Mouse (Mus musculus) CD8-positive naive resting alpha-beta T cell, adult 2 months (primary cell): ENCODE measurements around the gene Olfr822.
"Not testable (repeated sequence)": the region's sequence is repeated elsewhere in the genome, so short reads cannot be mapped to it uniquely, and the experiment has no call there.

Experiments
- DNase-seq, 2 experiments: peaks; one replicate each; pipeline ENCODE4 v3.0.0; 2022; ENCODE audit warnings: low read depth in 2 of 2, low spot score in 2 of 2

Olfr822 gene

GRCm38 (mm10) chr10:130070910-130071309 is at the start of gene Olfr822:
TSS of gene Olfr822 (plus strand) at chr10:130071210.
- no peak for DNase-seq

GRCm38 (mm10) chr10:130030048-130030447 is 41.0 kb upstream of the Olfr822 start, which contains the start of gene Olfr821:
TSS of gene Olfr821 (plus strand) at chr10:130030348.
- no peak for DNase-seq

GRCm38 (mm10) chr10:130037096-130037495 is 33.9 kb upstream of the Olfr822 start:
- DNase-seq = no peak

- DNase-seq = no peak
Measured at GRCm38 (mm10) chr10:130092838-130093440, 21.9 kb downstream of the Olfr822 start.

- DNase-seq = no peak
Measured at GRCm38 (mm10) chr10:130096104-130096503, 25.1 kb downstream of the Olfr822 start.

- not testable (repeated sequence) for DNase-seq
Measured at GRCm38 (mm10) chr10:130115283-130115682, 44.3 kb downstream of the Olfr822 start, which contains the start of gene Olfr823. TSS of gene Olfr823 (minus strand) at chr10:130115383.

- not testable (repeated sequence) for DNase-seq
Measured at GRCm38 (mm10) chr10:130116045-130116444, 45.0 kb downstream of the Olfr822 start.
